Mouse (Mus musculus) urinary bladder, postnatal 10 days (tissue): ENCODE results near the gene B3galt2.
"Not testable (repeated sequence)": the region's sequence is repeated elsewhere in the genome, so short reads cannot be mapped to it uniquely, and the experiment has no call there.

Experiments
- DNase-seq: peaks from one replicate; pipeline ENCODE4 v3.0.0; 2022; ENCODE audit warnings: low spot score

The B3galt2 gene

DNA sequence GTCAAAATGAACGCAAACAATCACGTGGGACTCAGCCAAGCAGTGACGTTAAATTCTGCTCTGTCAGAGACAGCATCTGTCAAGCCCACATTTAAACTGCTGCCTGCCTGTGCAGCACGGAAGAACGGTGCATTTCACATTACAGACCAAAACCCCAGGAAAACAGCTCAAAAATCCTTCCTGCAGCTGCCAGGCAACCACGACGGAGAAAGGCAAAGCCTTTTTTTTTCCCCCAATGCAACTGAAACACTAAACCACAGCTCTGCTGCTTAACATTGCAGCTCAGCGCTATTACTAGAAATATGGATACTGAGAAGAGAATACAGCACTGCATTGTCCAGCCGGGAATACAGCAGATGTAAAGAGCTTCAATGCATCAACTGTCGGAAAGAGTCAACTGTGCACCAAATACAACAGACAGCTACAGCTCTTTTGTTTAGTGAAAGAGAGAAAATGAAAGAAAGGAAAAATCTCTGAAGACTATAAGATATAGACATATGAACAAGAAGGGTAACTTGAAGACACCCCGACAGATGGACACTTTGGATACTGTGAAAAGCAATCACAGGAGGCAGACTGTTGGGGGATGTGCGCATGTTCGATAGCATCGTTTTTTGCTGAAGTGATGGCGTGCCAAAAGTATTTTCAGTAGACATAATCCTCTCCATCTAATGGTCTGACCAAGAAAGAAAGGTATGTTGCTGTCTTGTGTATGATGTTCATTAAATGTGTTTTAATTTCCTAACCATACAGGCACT lies at the start of gene B3galt2:
B3galt2 (plus strand) TSS at position 15 of the 758 bp plus-strand sequence.
- no peak for DNase-seq

DNA sequence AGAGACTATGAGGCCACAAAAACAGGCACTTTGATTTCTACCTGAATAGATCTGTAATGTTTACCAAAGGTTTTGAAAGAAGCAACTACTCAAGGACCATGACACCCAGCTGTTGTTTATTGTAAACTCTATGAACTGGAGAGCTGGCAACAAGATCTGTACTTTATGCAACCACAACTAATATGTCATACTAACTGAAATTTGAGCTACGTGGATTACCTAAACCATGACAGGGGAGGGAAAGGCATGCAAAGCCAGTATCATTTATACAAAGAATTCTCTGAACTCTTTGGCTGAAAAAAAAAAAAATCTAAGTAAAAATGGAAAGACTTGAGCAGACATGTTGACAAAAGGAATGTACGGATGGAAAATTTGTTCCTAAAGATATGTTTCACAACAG lies 43.6 kb upstream of the B3galt2 start:
- DNase-seq: no peak

DNA sequence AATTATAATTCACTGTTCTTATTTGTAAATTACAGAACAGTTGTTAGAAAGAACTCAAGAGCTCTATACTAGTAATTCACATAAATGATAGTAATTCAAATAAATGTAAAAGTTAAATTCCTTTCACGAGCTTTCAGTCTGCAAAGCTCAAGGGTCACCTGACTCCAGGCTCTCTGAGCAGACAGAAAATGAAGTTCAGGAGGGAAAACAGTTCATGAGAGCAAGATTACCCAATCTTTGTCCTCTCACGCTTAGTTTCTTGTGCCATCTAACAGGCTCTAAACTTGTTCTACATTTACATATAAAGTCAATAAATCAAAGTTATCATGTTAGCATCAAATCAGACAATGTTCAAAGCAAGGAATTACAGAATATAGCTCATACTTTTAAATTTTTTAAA lies 31.6 kb upstream of the B3galt2 start:
- no peak for DNase-seq

DNA sequence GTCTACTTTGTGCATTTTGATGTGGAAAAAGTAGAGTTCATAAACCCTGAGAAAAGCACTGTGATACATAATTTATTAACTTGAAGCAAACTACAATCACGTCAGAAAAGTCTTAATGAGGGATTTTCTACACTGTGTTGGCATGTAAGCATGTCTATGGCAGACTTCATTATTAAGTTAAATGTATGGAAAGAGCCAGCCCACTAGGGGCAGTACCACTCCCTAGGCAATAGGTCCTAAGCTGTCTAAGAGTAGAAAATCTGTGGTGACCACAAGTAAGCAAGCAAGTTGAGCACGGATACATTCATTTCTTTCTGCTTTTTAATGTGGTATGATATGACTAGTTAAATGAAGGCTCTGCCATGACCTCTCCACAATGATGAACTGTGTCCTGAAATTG lies 27.6 kb upstream of the B3galt2 start:
- DNase-seq: no peak

DNA sequence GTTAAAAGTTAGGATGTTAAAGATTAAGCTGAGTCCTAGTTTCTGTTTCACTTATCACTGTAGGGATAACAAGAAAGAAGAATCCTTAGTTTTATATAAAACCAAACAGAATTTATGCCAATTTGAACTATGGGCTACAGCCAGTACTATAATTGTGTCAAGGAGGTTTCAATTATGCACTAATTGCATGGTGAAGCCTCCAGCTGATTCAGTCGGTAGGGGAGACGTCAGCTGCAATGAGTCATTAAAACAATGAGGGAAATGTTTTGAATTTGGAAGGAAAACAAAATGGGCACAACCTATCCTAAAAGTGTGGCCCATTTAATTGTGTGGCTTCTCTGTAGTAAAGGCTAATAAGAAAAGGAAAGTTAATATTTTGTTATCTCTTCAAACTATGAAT lies 20.7 kb upstream of the B3galt2 start:
- no peak for DNase-seq

DNA sequence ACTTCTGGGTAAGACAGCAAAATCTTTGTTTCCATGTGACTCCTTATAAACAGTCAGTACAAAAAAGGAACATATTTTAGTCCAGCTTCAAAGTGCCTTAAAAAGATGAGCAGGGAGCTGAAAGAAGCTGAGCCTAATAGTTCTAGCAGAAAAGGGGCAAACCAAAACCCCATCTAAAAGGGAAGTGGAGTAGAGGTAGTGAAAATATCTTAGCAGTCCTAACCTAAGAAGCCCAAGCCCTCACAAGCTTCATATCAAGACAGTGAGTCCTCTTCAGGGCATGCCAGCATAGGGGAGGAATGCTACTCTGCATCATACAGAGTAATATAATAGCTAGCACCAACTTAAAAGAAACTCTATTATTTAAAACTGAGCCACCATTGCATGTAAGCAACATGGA lies 18.5 kb upstream of the B3galt2 start:
- DNase-seq: no peak

DNA sequence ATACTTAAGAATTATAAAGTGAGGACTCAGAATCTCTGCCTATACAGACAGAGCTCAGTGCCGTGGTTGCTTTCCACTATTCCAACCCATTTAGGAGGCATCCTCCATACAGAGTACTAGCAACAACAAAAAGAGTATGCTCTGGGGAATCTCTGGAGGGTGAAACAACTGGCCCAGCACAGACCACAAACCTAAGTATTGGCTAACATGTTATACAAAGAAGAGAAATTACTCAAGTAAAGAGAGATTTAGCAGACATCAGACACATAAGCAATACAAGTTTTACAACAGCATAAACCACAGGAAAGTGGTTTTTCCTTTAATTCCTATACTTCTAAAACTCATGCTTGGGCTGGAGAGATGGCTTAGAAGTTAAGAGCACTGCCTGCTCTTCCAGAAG lies 17.8 kb upstream of the B3galt2 start:
- DNase-seq: no peak

DNA sequence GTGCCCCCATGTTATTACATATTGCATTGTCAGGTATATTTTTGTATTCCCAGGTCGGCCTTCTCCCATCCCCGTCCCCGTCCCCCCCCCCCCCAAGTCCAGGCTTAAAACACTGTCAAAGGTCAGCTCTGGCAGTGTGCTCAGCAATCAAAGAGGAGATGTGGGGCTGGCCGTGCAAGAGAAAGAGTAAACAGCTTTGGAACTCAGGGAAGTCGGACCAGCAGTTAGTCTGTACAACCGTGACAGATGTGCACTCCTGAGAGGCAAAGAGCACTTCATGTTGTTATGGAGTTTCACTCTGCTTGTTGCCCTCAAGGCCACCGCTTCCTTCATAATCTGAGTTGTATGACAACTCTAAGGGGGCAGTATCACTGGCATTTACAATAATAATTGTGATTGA lies 9.1 kb upstream of the B3galt2 start:
- DNase-seq: no peak

DNA sequence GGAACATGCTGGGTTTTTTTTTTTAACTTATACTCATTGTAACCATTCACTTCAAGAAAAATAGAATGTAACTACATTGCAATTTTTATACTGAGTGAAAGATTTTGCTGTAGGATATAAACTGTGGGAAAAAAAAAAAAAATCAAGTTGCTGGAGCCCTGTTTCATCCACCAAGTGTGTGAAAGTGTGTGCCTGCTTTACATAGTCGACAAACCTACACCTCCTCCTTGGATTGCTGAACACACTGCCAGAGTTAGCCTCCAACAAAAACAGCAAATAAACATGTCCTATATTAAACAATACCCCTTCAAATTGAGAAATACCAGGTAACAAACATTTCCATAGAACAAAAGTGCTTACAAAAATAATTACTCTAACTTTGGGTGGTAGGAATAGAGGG lies 8.1 kb upstream of the B3galt2 start:
- no peak for DNase-seq

DNA sequence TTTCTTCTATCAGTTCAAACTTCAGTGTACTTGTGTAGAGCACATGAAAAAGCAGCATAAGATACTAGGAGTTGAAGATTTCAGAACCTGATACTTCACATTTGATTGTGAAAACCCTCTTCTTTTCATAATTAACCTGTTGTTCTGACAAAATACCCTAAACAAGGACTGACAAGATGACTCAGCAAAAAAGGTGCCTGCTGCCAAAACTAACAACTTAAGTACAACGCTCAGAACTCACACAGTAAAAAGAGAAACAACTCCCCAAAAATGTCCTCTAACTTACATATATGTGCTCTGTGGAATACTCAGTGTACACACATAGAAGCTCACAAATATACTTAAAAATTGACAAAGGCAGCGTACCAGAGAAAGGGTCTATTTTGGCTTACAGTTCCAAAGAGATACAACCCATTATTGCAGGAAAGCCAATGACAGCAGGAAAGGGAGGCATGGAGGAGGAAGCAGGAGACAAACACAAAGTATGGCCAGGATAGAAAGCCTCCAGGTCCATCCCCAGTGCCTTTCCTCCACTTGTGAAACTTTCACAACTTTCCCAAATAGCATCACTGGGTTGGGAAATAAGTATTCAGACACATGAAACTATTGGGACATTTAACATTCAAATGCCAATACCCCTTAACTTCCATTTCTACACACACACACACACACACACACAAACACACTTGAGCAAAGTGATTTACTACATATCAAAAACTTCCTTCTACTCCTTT lies 7.4 kb upstream of the B3galt2 start:
- no peak for DNase-seq

DNA sequence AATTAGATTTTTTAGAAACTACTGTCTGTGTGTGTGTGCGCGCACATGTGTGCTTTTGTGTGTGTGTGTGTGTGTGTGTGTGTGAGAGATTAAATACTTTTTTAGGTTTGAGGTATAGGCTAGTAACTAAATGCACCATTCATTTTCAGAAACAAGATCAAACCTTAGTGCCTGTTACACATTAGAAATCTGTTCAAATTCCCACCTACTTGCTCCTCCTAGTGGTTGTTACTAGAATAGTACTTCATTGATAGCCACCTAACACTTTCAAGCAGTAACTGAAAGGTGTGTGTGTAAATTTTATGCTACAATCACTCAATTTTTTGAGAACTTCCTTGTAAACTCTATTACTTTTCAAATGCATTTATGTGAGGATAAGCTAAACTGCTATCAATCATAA lies 3.8 kb downstream of the B3galt2 start:
- DNase-seq: no peak

DNA sequence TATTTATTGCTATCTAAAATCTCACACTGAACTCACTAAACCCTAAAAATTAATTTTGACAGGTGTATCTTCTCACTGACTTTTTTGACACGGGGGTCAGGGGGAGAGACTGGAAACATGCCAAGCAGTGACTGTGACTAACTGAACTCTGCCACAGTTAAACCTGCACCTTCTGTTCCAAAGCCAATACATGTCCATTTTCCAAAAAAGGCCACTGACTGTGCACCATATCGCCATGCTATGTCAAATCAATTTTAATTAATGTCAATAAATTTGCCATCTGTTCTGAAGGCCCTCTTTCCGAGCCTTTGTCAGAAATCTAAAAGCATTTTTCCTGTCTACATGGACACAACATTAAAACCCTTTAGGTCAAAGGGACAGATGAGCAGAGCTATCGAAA lies 4.9 kb downstream of the B3galt2 start:
- no peak for DNase-seq

DNA sequence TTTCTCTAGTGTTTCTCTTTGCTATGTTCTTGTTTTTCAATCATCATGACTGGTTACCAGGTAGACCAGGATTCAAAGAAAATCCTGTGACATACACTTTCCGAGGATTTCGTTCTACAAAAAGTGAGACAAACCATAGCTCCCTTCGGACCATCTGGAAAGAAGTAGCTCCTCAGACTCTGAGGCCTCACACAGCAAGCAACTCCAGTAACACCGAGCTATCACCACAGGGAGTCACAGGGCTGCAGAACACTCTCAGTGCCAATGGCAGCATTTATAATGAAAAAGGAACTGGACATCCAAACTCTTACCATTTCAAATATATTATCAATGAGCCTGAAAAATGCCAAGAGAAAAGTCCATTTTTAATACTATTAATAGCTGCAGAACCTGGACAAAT lies 5.8 kb downstream of the B3galt2 start:
- DNase-seq: no peak

DNA sequence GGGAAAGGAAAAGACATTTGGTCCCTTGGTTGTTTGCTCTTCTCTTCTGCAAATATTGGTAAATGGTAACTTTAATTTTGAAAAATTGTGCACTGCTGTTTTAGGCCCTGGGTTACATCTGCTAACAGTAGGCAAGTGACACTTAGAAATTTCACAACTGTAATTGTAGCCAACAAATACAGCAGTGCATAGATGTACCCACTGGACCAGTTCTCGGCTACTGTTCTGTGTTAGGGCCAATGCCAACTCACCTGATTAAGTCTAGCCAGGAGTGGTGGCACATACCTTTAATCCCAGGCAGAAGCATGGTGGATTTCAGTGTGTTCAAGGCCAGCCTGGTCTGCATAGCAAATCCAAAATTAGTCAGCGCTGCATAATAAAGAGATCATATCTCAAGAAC lies 9.9 kb downstream of the B3galt2 start:
- no peak for DNase-seq

DNA sequence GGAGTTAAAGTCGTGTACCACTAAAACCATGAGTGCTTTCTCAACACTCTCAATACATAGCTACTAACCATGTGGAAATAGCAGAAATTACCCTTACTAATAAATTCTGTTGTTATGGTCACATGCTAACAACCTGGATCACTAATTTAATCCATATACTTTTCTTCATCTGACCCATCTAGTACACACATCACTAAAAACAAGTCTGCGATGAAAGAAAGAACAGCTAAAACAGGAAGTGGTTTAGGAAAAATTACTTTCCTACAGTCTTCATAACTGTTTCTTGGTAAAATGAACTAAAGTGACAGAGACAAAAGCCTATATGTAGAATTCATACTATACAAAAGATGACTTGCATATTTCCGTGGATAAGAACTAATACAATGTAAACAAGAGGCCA lies 13.2 kb downstream of the B3galt2 start:
- DNase-seq: no peak

DNA sequence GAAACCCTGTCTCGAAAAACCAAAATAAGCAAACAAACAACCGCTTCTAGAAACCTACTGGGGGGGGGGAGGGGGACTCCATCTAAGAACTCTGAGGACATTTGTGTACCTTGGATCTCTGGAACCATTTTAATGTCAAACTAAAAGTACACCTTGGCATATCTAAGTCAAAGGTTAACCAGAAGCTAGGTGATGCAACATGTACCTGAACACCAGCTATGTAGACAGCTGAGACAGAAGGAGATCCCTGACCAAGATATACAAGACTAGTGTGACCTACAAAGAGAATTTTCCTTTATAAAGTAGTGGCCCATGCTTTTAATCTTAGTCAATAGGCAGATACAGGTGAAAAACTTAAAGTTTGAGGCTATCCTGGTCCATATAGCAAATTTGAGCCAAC lies 22.7 kb downstream of the B3galt2 start:
- DNase-seq: no peak

DNA sequence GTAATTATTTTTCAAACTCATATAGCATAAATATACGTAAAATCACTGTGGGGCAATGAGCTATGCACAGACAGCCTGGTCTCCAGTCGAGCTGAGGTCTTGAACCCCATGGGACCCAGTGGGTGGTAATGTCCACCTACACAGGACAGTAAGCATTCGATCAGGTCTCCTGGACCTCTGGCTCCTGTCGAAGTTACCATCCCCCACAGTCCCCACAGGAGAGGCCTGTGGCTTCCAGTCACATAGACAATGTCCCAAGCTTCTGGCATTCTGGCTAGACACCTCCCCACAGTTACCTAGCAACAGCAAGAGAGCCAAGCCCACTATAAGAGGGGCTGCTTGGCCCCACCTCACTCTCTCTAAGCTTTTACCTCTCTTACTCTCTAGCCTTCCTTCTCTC lies 24.3 kb downstream of the B3galt2 start:
- DNase-seq: not testable (repeated sequence)

DNA sequence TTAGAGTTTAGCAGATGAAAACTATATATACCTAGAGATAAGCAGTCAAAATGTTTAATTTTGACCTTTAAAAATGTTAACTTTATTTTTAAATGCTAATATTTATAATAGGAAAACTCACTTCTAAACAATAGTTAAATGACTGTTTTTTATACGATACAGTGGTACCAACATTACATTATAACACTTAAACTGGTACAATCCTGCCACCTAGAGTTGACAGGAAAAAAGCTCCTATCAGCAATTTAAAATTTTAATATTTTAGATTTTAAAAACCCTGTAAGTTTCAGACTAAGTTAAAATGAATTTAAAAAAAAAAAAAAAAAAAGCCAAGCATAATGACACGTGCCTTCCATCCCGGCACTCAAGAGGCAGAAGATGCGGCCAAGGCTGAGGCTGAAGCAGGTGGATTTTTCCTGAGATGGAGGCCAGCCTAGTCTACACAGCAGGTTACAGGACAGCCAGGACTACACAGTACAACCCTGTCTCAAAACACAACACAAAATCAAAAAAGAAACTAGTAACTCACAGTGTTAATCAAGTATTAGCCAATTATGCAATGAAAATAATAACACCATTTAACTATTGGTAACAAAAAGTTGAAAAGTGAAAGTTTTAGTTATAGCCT lies 35.4 kb downstream of the B3galt2 start:
- no peak for DNase-seq

DNA sequence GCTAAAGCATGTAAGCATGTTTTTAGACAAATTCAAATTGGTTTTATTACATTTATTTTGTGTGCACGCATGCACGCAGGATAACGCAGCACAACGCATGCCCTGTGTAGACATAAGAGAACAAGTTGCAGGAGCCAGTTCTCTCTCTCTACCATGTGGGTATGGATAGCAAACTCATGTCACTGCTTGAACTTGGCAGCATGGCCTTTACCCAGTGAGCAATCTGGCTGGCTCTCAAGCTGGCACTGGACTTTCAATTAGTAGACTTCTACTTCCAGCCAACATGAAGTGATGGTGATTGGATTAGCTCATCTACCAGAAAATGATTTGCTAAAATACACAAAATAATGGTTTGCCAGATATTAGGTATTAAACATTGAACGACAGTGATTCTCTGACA lies 40.6 kb downstream of the B3galt2 start:
- no peak for DNase-seq

DNA sequence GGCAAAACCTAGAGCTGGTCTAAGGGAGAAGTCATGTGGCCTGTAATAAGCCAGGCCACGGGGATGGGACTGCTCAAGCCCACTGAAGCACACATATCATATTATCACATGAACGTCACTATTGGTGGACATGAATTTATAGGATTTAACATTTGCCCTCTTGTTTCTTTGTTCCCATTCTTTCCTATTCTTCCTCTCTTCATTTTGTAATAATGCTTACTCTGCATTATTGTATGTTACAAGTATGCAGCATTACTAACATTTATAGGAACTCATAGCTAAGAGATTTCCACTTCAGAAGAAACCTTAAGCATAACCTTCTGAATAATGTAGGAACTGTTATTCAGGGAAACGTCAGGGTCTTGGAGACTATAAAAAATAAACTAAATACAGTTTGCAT lies 44.4 kb downstream of the B3galt2 start:
- DNase-seq: no peak

DNA sequence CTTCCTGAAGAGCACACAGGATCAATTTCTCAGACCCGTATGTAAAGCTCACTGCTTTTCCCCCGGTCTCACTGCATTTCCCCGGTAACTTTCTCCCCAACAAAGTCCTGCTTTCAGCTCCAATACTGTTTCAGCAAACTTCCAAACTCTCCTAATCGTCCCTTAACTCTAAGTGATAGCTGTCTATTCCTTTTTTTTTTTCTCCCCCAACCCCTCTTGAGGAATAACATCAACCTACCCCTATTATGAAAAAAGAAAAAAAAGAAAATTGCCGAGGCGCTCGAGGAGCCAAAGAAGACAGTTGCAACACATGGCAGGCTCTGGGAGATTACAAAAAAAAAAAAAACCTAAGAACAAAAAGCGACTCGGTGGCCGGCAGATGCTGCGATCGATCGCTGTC lies 61.3 kb downstream of the B3galt2 start:
- no peak for DNase-seq

DNA sequence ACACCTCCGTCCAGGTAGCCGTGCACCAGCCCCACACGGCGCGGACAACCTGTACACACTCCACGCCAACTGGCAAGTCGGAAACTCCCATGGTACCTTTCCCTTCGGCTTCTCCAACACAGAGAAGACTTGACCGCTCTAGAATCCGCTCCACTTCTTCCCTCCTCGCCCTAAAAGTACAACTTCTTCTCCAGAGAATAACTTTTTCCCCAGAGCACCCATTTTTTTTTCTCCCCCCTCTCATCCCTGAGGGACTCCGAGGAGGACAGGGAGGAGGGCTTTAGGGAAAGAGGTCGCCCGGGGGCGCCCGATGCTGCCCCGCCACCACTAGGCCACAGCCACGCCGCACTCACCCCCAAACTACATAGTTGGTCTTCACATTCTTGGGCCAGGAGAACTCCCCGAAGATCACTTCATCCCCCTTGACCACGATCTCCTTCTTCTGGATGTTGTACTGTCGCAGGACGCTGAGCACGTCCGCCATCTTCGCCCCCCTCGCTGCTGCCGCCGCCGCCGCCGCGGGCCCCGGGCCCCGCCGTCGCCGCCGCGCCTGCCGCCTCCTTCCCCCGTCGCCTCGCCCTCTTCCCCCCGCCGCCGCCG lies 61.8 kb downstream of the B3galt2 start:
- DNase-seq: no peak

DNA sequence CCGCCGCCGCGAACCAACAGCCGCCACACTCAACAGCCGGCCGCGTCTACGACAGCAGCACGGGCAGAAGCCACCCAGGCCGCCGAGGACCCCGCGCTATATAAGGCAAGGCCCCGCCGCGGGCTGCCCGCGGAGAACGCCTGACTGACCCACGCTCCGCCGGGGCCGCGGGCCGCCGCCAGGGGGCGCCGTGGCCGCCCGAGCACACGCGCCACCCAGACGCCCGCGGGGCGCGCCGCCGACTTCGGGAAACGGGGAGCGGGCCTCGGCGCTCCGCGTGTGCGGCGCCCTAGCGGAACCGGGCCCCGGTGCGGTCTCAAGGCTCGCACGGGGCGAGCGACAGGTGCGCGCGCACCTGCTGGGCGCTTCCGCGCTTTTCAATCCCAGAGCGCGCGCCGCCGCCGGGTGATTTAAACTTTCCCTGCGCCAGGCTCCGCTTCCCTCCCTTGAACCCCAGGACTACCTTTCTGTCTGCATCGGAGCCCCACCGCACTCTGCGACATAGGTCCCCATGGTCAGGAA lies 62.3 kb downstream of the B3galt2 start, which contains the start of gene Cdc73:
Cdc73 (minus strand) TSS at position 153 of the 522 bp plus-strand sequence.
- peak; percentile 69 for DNase-seq
